Mouse (Mus musculus): ENCODE data around the gene Map9. TPM values are rescaled to one million over a fixed set of nuclear protein-coding genes. Genes with fewer than 3 reads are reported as not detected.
"Not testable (repeated sequence)": the region's sequence is repeated elsewhere in the genome, so short reads cannot be mapped to it uniquely, and the experiment has no call there.

The Map9 gene
- polyA plus RNA-seq, 1 experiment from 2014 or later: 7.8 TPM

- Histone ChIP-seq H3K9ac (ENCODE audit: low read length) (no peak overlapping the region), H3K27ac (ENCODE audit: low read depth) (no peak overlapping the region), H3K4me2 (ENCODE audit: low read length) (no peak overlapping the region), H3K36me3 (ENCODE audit: control insufficient read depth, insufficient read depth, low read length) (no peaks in the 10 kb centered on the region), H3K4me1 (replicated peaks; ENCODE audit: control insufficient read depth, insufficient read depth, low read length) (0 out of 2 replicates have a peak, but pooled peaks cover 5% of the 10 kb centered on the region), H3K4me3 (ENCODE audit: low read depth, low read length) (no peak overlapping the region), H3K9me3 (ENCODE audit: control insufficient read depth, low read length) (no peaks in the 10 kb centered on the region), H3K27me3 (replicated peaks; ENCODE audit: control insufficient read depth, insufficient read depth, low read length) (no peaks in the 10 kb centered on the region)
- WGBS: 49% methylated on average over 3 of the region's 3 CpGs
- ATAC-seq (replicated peaks; ENCODE audit: low FRiP score, low TSS enrichment, low read depth) (no peak), DNase-seq (ENCODE audit: low spot score) (no peak)
These were observed 83.1 kb downstream of the Map9 start for GRCm38 (mm10) chr3:82440976-82441375.

- not testable (repeated sequence) for H3K9ac ChIP-seq (ENCODE audit: low read length); ATAC-seq (replicated peaks; ENCODE audit: low FRiP score, low TSS enrichment, low read depth); H3K36me3 ChIP-seq (ENCODE audit: control insufficient read depth, insufficient read depth, low read length)
These were observed 83.8 kb downstream of the Map9 start for GRCm38 (mm10) chr3:82441601-82442000.

More at GRCm38 (mm10) chr3:82441601-82442000, 83.8 kb downstream of the Map9 start:
- not testable (repeated sequence) for H3K4me3 ChIP-seq (ENCODE audit: low read depth, low read length); H3K27ac ChIP-seq (ENCODE audit: low read depth); H3K4me2 ChIP-seq (ENCODE audit: low read length); H3K27me3 ChIP-seq (replicated peaks; ENCODE audit: control insufficient read depth, insufficient read depth, low read length); DNase-seq (ENCODE audit: low spot score); H3K4me1 ChIP-seq (replicated peaks; ENCODE audit: control insufficient read depth, insufficient read depth, low read length); H3K9me3 ChIP-seq (ENCODE audit: control insufficient read depth, low read length)

Other genes with a start within 250 kb of the Map9 start
- 56.9 and 64.2 TPM in 2 replicates for gene Gucy1a1, start 212.3 kb upstream of the Map9 start, polyA plus RNA-seq (2014; fragmentation: Nextera tagmentation; extraction: Ambion mirVana)
- gene Npy2r, start 190.0 kb downstream of the Map9 start, polyA plus RNA-seq (2014; fragmentation: Nextera tagmentation; extraction: Ambion mirVana): 1.5 and 2.2 TPM in 2 replicates